Mouse (Mus musculus) hindbrain, postnatal 0 days (tissue): ENCODE measurements at regions not wholly inside any gene's neighbourhood (a gene's known extent, or its start where the extent isn't known, plus 50 kb on each side); places are given as distances from the start of the nearest gene placed in this dataset.
"Not testable (repeated sequence)": the region's sequence is repeated elsewhere in the genome, so short reads cannot be mapped to it uniquely, and the experiment has no call there.

ENCODE experiments used
- ATAC-seq: fragments of 200-750 bp; cut with Nextera tagmentation; 2 replicates; pipeline ENCODE4 v1.8.0; 2017; ENCODE audit warnings: mild to moderate bottlenecking, moderate TSS enrichment, moderate library complexity
- DNase-seq: peaks from one replicate; pipeline ENCODE4 v3.0.0-alpha.2; 2015; ENCODE audit warnings: low spot score
- H3K27ac ChIP-seq: fragments of 300-500 bp; sonication (generic); 2 replicates; pipeline ENCODE4 v1.5.1; 2014; ENCODE audit warnings: mild to moderate bottlenecking
- H3K27me3 ChIP-seq: fragments of 300-500 bp; sonication (generic); 2 replicates; pipeline ENCODE4 v1.6.1; 2014; ENCODE audit warnings: low read length, mixed read lengths; ENCODE audit not compliant: insufficient read depth
- H3K36me3 ChIP-seq: fragments of 300-500 bp; sonication (generic); 2 replicates; pipeline ENCODE4 v1.6.1; 2014; ENCODE audit warnings: low read length, mixed read lengths; ENCODE audit not compliant: insufficient read depth
- H3K4me1 ChIP-seq: fragments of 300-500 bp; sonication (generic); 2 replicates; pipeline ENCODE4 v1.6.1; 2014; ENCODE audit warnings: antibody characterized with exemption, low read length, mixed read lengths; ENCODE audit not compliant: insufficient read depth
- H3K4me2 ChIP-seq: fragments of 300-500 bp; sonication (generic); 2 replicates; pipeline ENCODE4 v1.6.1; 2014; ENCODE audit warnings: low read depth, mild to moderate bottlenecking, low read length, moderate library complexity, mixed read lengths
- H3K4me3 ChIP-seq: fragments of 300-500 bp; sonication (generic); 2 replicates; pipeline ENCODE4 v1.5.1; 2014; ENCODE audit warnings: low read length
- H3K9ac ChIP-seq: fragments of 300-500 bp; sonication (generic); replicated peaks from 2 replicates; pipeline ENCODE4 v1.6.1; 2014; ENCODE audit warnings: mild to moderate bottlenecking, low read length, moderate library complexity, mixed read lengths
- H3K9me3 ChIP-seq: fragments of 300-500 bp; sonication (generic); 2 replicates; pipeline ENCODE4 v1.6.1; 2016; ENCODE audit warnings: low read length, mixed read lengths
- CTCF ChIP-seq: IDR thresholded peaks from 2 replicates; pipeline ENCODE4 v1.5.1; 2016; ENCODE audit warnings: antibody characterized with exemption, control low read depth, low read depth
- WGBS: fragments of 180-500 bp; shearing (Covaris S2); extraction: QIAGEN DNeasy Blood & Tissue Kit; methylation state at CpG from one replicate; pipeline ENCODE4 v1.1.7; 2014; 5-methylcytosine and 5-hydroxymethylcytosine counted together

- WGBS, result 31% methylated on average over 12 of the region's 12 CpGs
- H3K27ac ChIP-seq, result no peak overlapping the region; the same call in 1 of the 2 replicates
- H3K4me3 ChIP-seq, result no peak overlapping the region
- no peaks in the 10 kb centered on the region for H3K36me3 ChIP-seq
- 0 out of 2 replicates have a peak, but pooled peaks cover 3% of the 10 kb centered on the region for H3K4me1 ChIP-seq
- no peak overlapping the region for H3K9ac ChIP-seq
- no peaks in the 10 kb centered on the region for H3K27me3 ChIP-seq
- no peak for DNase-seq
- no peak for TF ChIP-seq CTCF
- no peaks in the 10 kb centered on the region for H3K9me3 ChIP-seq
- peak; percentile 68 for ATAC-seq
- H3K4me2 ChIP-seq, result 0 out of 2 replicates have a peak overlapping the region, but pooled peaks have one; percentile 10
These were observed 257.1 kb upstream of the Ppp6c start for GRCm38 (mm10) chr2:39483208-39483912.

GRCm38 (mm10) chr2:39482608-39483007 lies 256.4 kb upstream of the Ppp6c start:
- H3K9ac ChIP-seq, result no peak overlapping the region
- no peak for TF ChIP-seq CTCF
- no peaks in the 10 kb centered on the region for H3K9me3 ChIP-seq
- no peak overlapping the region for H3K4me2 ChIP-seq
- H3K4me3 ChIP-seq, result no peak overlapping the region
- no peaks in the 10 kb centered on the region for H3K27me3 ChIP-seq
- H3K36me3 ChIP-seq, result no peaks in the 10 kb centered on the region
- ATAC-seq (0 out of 2 replicates have a peak, but pooled peaks have one; percentile 40), DNase-seq (peak; percentile 17)
- 0 out of 2 replicates have a peak, but pooled peaks cover 3% of the 10 kb centered on the region for H3K4me1 ChIP-seq
- WGBS, result 32% methylated on average over 2 of the region's 2 CpGs
- H3K27ac ChIP-seq, result no peak overlapping the region

- Histone ChIP-seq H3K4me1 (0 out of 2 replicates have a peak, but pooled peaks cover 3% of the 10 kb centered on the region), H3K27ac (no peak overlapping the region), H3K9ac (no peak overlapping the region), H3K9me3 (no peaks in the 10 kb centered on the region), H3K27me3 (no peaks in the 10 kb centered on the region), H3K4me2 (no peak overlapping the region), H3K36me3 (no peaks in the 10 kb centered on the region), H3K4me3 (no peak overlapping the region)
- WGBS, result 40% methylated on average over 3 of the region's 3 CpGs
- no peak for TF ChIP-seq CTCF
- no peak for ATAC-seq
- no peak for DNase-seq
These were observed 254.0 kb upstream of the Ppp6c start for GRCm38 (mm10) chr2:39480236-39480635.

GRCm38 (mm10) chr2:39472925-39473324 lies 246.7 kb upstream of the Ppp6c start:
- not testable (repeated sequence) for H3K4me1 ChIP-seq, H3K27me3 ChIP-seq, H3K9me3 ChIP-seq, H3K36me3 ChIP-seq, ATAC-seq, H3K4me3 ChIP-seq, DNase-seq, H3K4me2 ChIP-seq, H3K9ac ChIP-seq, H3K27ac ChIP-seq
